Mouse (Mus musculus) embryo, embryonic 11.5 days (tissue): Measurements from ENCODE around the gene Ttc7.
"Not testable (repeated sequence)": the region's sequence is repeated elsewhere in the genome, so short reads cannot be mapped to it uniquely, and the experiment has no call there.

Experiments used
- DNase-seq: peaks from one replicate; pipeline ENCODE4 v3.0.0-alpha.2; 2012; ENCODE audit warnings: low read depth, low spot score

The Ttc7 gene

DNA sequence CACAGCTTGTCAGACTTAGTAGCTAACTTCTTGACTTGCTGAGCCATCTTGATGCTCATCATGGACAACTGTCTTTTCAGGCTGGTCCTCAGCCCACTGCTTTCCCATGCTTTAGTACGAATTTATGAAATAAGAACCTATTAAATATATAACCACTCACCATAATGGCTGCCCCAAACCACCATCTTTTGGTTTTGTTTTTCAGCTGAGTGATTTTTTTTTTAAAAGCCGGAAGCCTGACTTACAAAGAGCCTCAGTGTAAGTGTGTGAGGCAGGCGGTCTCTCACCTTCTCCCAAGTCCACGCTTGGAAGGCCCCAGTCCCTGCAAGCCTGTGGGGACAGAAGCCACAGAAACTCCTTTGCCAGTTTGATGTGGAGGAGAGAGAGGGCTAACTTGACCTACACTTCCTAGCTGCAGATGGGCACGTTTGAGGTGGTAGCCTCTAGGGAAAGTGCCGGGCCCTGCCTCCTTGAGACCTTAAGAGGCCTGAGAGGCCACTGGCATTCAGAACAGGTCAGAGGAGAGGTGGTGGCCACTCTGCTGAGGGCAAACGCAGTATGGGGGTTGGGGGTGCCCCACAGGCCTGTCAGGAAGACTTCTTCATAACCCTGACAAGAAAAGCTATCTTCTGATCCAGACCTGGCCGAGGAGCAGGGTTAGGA lies 3.9 kb downstream of the Ttc7 start:
- no peak for DNase-seq

DNA sequence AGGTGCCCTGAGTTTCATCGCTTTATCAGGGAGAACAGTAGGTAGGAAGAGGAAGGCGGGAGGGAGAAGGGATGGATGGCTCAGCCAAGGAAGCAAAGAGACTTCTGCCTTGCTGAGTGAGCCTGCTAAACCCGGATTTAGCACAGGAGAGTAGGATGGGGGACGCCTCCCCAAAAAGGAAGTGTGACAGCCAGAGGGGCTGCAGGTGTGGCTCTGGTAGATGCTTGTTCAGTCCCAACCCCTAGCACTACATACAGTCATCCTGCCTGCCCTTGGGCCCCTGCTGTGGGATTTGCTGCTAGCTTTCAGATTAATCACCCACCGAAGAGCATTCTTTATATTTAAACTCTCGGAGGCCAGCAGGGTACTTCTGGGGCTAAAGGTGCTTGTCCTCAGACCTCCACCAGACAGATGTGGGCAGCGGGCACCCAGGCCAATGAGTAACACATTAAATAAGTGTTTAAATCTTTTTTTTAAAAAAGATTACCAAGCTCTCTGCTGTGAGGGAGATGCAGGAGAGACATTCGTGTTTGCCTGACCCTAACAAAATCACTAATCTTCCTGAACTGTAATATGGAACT lies 4.6 kb downstream of the Ttc7 start:
- no peak for DNase-seq

DNA sequence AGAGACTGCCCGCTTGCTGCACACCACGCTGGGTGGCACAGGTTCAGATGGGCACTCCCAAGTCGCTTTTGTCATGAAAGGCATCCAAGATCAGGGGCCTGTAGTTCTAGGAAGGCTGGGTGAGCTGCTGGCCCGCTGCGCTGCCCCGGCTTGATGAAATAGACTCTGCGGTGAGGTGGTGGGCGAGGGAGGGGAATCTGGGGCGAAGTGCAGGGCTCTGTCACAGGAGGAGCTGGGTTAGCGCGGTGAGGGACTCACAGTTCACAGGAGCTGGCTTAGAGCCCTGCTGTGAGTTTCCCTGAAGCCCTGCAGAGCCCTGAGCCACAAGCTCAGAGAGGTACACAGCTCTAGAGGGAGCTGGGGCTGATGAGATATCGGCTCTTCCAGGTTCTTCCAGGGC lies 5.4 kb downstream of the Ttc7 start:
- DNase-seq: no peak

DNA sequence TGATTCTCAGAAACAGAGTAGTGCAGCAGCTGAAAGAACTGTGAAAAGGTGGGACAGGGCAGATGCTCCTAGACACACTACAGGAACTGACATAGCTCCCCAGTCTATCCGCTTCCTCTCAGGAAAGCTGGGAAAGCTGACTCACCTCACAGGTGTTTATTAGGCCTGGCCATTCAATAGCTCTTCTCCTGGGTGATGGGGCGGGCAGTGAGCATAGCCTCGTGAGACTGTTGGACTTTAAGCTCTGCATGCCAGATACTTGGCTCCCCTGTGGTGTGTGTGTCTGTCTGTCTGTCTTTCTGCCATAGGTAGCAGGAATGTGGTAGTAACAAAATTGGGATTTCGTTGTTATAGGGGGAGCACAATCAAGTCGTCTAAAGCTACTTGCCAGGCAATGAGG lies 6.7 kb downstream of the Ttc7 start:
- DNase-seq: no peak

DNA sequence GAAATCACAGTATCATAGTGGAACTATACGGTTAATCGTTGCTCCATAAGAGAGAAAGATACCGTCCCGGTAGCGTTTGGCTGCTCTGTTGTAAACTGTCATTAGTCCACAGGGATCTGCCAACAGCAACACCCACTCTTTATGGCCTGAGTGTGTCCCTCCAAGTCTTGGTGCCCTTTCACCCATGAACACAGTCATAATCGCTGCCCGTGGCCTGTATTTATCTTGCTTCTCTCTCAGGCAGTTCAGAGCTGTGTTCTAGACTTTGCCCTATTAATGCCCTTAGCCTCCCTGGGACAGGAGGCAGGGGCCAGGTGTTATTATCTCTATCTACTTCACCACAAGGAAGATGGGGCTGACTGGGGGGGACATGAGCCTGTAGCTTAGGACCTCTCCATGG lies 8.4 kb downstream of the Ttc7 start:
- no peak for DNase-seq

DNA sequence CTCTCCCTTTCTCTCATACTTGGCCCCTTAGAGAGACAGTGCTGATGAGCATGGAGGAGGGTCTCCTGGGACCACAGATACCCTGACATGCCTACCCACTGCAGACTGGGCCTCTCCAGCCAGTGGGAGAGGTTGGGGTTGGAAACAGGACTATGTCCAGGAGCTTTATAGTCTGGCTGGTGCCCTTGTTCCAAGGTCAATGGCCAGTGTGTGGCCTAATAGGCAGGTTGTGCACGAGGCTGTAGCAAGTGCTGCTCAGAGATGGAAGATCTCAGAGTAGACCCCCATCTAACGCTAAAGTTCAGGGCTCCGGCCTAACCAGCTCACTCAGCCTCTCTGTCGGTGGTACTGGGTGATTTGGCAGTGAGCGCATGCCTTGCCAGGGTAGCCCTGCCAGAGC lies 9.1 kb downstream of the Ttc7 start:
- DNase-seq: no peak

DNA sequence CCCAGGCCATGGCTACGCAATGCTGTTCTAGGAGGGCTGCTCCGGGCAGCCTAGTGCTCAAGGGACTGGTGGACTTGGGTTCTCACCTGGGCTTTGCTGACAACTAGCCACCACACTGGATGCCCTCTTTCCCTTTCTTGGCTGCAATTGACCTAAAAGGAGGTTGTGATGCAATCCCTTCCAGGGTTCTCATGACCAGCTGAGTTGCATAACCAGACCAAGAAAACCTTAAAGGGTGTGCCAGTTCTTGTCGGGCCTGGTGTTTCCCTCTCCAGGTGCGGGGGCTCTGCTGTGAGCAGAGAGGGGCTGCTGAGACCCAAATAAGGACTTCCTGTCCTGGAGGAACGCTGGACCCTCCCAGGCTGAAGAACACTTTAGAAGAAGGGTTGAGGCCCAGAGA lies 10.4 kb downstream of the Ttc7 start:
- no peak for DNase-seq

DNA sequence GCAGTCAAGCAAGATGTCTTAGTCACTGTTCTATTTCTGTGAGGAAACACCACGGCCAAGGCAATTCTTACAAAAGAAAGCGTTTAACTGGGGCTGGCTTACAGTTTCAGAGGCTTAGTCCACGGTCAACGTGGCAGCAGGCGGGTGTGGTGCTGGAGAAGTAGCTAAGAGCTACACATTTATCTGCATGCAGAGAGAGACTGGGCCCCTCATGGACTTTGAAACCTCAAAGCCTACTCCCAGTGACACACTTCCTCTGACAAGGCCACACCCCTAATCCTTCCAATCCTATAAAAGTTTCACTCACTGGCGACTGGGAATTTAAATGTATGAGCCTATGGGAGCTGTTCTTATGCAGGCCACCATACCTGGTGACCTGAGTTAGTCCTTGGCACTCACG lies 13.1 kb downstream of the Ttc7 start:
- DNase-seq: no peak

DNA sequence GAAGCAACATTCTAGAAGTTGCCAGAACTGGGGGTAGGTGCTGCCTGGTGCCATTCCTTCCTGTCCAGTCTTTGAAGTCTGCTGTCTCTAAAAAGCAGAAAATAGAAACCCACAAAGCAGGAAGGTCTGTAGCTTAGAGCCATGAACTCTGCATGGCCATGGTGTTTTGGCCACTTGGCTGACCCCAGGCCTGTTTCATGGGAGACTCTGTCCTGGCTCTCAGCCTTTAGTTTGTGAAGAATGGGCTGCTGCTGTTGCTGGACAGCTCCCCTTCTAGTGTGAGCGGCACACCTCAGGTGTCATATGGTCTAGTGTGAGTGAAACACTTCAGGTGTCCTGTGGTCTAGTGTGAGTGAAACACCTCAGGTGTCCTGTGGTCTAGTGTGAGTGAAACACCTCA lies 14.0 kb downstream of the Ttc7 start:
- DNase-seq: not testable (repeated sequence)

DNA sequence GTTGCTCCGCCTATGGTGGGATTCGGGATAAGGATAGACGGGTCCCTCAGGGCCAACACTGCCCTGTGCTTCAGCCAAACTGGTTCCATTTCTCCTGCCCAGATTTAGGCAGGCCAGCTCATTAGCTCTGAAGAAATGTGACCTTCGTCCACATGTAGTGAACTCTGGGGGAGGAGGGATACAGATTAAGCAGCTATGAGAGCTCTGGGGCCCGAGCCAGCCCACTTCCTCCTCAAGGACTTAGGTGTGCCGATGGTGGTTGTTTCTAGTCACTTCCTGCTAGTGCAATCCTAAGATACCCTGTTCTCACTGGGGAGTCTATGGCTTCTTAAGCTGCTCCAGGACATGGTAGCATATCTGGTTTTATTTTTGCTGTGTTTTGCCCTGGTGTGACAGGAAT lies 16.3 kb downstream of the Ttc7 start:
- no peak for DNase-seq

DNA sequence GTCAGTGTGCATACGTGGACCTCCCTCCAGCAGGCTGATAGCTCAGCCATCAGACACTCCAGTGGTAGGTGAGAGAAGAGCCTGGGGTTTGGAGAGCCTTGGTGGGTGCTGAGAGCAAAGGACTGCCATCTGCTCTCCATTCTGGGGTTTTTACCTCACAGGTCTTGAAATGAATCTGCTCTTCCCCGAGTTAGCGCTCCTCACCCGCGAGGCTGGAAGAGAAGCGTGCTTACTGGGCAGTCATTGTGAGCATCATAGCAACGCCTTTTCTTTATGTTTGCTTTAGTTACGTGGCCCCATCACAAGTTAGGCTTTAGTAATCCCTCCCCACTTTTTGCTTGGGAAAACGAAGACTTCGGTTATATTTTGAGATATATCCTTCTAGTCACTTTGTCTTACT lies 17.7 kb downstream of the Ttc7 start:
- DNase-seq: no peak

DNA sequence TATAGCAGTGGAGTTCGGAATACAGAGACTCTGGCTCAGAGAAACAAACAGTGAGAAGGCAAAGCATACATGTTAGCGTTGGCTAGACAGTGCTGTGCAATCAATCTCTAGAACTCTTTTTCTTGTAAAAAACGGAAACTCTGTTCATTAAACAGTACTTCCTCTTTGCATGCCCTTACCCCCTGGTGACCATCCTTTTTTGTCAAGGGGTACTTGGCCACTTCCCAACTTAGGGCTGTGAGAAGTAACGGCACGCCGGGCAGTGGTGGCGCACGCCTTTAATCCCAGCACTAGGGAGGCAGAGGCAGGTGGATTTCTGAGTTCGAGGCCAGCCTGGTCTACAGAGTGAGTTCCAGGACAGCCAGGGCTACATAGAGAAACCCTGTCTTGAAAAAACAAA lies 18.9 kb downstream of the Ttc7 start:
- not testable (repeated sequence) for DNase-seq

DNA sequence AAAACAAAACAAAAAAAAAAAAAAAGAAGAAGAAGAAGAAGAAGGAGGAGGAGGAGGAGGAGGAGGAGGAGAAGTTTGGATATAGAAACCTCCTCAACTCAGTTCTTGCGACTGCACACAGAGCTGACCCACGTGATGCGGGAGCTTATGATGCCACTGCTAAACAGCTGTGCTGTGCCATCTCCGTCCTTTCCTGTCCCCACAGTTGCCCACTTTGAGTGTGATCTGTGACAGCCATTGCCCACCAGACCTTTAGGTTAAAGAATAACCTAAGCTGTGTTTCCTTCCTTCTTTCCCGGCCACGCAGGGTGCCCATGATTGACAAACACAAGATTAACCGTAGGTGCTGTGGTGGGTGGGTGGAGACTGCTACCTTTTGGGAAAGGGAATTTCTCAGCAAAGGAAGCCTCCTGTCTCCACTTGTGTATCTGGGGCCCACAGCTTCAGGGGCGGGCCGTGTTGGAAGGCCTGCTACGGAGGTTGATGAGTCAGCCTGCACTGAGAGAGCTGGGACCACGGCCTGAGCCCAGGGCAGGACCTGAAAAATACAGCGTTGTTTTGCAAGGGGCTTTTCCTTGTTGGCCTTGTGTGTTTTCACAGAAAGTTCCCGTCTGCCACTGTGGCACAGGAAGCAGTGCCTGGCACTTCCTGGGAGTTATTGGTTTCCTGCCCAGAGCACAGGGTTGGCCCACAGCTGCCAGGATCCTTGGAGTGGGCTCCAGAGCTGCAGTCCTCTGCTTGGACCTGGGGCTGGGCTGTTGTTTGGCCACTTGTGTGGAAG lies 19.5 kb downstream of the Ttc7 start:
- no peak for DNase-seq

DNA sequence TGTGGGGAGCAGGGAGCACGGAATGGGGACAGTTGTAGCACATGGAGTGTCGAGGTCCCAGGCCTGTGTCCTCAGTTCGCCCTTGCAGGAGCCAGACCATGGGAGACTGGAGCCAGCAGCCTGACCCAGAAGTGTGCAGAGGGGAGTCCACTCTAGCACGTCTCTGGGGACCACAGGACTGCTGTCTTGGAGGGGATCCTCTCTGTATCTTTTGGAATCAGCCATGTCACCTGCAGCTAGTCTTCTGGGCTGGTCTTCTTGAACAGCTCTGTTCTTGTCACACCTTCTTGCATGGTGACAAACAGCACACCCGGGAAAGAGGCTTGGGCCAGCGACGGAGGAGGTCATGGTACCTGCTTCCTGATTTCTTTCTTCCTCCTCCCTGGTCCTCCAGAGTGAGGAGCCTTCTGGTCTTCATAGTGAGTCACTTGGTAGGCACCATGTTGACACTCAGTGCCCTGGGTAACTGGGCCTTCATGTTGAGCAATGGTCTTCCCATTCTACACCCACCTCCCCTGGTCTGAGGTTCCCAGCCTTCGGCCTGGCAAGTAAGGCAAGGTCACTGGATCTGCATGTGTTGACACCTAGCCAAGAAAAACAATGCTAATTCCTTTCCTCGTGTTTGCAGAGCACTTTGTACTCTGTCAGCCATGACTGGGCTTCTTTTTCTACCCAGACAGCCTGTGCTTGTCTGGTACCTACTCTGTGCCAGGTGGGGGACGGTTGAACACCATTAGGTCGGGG lies 21.6 kb downstream of the Ttc7 start:
- no peak for DNase-seq

DNA sequence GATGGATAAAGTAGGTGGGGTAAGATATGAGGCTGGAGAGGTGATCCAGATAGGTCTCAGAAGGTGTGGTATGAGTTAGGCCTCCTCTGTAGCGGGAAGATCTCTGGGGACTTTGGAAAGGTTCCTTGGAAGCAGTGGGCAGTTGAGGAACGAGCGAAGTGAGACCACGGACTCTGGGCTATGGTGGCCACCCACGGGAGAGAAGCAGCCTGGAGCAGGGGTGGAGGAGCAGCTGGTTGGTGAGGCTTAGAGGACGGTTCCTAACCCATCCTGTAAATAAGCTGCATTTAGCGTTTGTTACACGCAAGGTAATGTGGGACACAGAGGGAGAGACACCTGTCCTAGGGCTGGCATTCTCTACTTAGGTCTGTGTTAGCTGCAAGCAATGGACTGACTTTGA lies 22.4 kb downstream of the Ttc7 start:
- DNase-seq: no peak

DNA sequence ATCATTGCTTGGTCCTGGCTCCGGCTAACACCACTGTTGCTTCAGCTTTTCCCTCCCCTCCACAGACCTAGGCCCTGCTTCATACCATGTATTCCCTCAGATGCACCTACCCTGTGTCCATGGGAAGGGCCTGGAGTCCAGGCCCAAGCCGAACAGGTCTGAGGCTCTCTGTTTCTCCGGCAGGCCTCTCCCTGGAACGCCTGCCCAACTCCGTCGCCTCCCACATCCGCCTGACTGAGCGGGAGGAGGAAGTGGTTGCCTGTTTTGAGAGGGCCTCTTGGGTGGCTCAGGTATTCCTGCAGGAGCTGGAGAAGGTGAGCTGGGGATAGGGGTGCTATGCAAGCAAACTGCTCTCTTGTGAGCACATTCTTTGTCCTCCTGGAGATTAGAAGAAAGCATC lies 24.1 kb downstream of the Ttc7 start:
- no peak for DNase-seq

DNA sequence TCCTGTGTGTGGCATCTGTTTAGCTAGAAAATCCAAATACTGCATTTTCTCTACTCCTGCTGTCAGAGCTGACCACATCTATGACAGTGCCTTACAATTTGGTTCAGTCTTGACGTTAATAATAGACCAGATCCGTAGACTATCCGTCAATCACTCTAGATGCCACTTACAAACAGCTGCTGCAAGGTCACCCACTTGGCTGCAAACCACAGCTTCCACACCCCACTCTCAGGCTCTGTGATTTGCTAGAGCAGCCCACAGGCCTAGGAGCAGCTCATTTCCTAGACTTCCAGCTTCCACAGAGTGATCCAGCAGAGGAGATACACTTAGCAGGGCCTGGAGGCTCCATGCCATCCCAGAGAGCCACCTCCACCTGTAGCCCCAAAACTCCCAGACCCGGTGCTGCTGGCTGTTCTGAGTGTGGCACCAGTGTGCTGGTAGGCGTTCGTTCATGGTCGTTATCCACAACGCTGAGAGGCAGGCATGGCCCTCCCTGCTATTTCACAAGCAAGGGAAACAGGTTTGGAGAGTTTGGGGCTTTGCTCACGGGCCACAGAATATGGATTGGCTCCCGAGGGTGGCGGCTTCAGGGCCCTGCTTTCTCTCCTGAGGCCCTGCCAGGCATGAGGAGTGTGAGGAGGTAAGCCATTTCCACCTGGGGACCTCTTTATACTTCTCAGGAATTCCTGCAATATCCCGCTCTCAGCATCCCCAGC lies 26.5 kb downstream of the Ttc7 start:
- DNase-seq: no peak

DNA sequence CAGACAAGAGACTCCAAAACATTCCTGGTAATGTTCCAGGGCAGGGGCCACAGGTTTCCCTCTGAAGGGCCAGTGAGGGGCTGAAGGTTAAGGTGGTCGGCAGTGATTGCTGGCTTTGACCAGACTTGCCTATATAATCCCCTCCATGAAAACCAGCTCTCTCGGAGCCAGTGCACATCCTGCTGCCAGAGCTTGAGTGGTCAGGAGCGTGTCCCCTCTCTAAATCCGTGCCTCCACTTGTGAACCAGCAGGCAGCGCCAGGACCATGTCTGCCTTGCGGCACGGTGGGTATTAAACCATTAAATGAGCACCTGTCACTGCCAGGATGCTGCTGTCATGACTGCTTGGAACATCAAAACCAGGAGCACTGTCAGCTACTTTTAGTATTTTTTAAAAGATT lies 27.8 kb downstream of the Ttc7 start:
- no peak for DNase-seq

DNA sequence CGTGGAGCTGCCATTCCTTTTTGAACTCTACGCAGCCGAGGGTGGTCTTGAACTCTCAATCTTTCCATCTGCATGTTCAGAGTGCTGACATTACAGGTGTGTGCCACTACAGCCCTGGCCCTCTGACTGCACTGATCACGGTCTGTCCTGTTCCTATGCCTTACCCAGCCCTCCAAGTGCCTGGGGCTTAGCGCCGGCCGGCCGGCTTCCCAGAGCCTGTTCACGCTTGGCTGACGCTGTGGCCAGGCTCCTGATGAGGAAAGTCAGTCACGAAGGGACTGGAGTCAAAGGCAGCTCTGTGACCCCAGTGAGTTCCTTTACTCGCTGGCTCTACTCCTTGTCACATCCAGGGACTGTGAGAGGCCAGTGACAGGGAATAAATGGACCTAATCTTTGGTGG lies 29.7 kb downstream of the Ttc7 start:
- DNase-seq: no peak

DNA sequence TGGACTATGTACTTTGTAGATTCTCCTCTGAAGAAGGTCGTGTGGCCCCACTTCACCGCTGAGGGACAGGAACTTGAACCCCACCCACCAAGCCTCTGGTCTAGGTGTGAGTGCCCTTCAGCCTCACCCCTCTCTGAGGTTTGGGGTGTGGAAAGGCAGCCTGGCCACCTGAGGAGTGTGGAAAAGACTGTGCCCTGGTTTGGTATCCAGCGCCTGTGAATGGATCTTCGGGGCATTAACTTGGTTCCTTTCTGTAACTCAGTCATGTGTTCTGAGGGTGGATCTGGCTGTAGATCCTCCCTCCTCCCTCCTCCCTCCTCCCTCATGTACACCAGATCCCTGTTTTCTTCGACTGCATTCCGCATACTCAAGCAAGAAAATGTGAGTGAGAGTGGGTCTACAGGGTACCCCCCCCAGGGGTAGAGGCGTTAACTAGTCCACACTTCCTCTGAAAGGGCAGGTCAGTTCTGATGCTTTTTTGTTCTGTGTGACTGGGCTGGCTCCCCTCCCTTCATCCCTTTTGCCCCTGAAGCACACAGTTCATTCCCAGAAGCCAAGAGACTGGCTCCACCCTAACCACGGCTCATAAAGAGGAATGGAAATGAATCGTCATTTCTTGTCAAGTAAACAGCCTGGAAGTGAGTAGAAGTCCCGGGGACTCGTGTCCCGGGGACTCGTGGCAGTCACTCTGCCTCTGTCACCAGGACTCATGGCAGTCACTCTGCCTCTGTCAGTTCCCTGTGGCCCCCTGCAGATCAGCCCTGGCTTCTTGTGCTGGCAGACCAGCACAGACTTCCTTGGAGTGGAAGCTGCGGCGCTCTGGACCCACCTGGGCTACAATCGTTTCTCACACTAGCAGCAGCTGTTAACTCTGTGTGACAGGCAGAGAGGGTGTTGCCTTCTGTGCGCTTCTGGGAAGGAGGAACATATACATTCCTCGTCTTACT lies 30.5 kb downstream of the Ttc7 start:
- no peak for DNase-seq

DNA sequence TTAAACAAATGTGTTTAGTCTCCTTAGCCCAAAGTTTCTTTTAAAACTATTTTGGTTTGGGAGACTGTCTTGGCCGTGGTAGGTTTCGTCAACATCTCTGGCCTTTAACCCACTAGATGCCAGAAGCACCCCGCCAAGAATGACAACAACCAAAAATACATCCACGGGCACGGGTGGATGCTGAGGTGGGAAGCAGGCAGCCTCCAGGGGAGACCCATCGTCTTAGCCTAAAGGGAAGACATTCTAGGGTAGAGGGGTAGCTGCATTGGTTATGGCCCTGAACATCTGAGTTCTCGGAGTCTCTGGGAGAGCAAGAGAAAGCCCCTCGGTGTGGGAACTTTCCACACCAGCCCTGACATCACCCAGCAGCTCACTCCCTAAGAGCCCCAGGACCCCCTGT lies 31.4 kb downstream of the Ttc7 start:
- DNase-seq: no peak
